Mouse (Mus musculus) kidney, embryonic 14.5 days (tissue): ENCODE measurements around the gene Desi1. TPM values are rescaled to one million over a fixed set of nuclear protein-coding genes. Genes with fewer than 3 reads are reported as not detected.
"Not testable (repeated sequence)": the region's sequence is repeated elsewhere in the genome, so short reads cannot be mapped to it uniquely, and the experiment has no call there.

ENCODE experiments used
- ATAC-seq: fragments of 200-750 bp; cut with Nextera tagmentation; 2 replicates; pipeline ENCODE4 v1.8.0; 2017; ENCODE audit warnings: moderate number of reproducible peaks, mild to moderate bottlenecking, moderate TSS enrichment, moderate library complexity; ENCODE audit not compliant: low FRiP score, low TSS enrichment
- H3K27ac ChIP-seq: fragments of 300-500 bp; sonication (generic); 2 replicates; pipeline ENCODE4 v1.5.1; 2014; ENCODE audit warnings: low read depth, mild to moderate bottlenecking, low read length, moderate library complexity, mixed read lengths
- H3K27me3 ChIP-seq: fragments of 300-500 bp; sonication (generic); 2 replicates; pipeline ENCODE4 v1.6.1; 2014; ENCODE audit warnings: mild to moderate bottlenecking, low read length; ENCODE audit not compliant: control insufficient read depth, insufficient read depth
- H3K36me3 ChIP-seq: fragments of 300-500 bp; sonication (generic); 2 replicates; pipeline ENCODE4 v1.6.1; 2014; ENCODE audit warnings: low read length, mixed read lengths; ENCODE audit not compliant: control insufficient read depth, insufficient read depth
- H3K4me1 ChIP-seq: fragments of 300-500 bp; sonication (generic); 2 replicates; pipeline ENCODE4 v1.6.1; 2014; ENCODE audit warnings: low read length, mixed read lengths; ENCODE audit not compliant: control insufficient read depth, insufficient read depth
- H3K4me2 ChIP-seq: fragments of 300-500 bp; sonication (generic); replicated peaks from 2 replicates; pipeline ENCODE4 v1.6.1; 2014; ENCODE audit warnings: low read depth, mild to moderate bottlenecking, low read length
- H3K4me3 ChIP-seq: fragments of 300-500 bp; sonication (generic); 2 replicates; pipeline ENCODE4 v1.5.1; 2014; ENCODE audit warnings: mild to moderate bottlenecking, low read length
- H3K9ac ChIP-seq: fragments of 300-500 bp; sonication (generic); 2 replicates; pipeline ENCODE4 v1.6.1; 2014; ENCODE audit warnings: low read depth, mild to moderate bottlenecking, low read length, moderate library complexity
- H3K9me3 ChIP-seq: fragments of 300-500 bp; sonication (generic); 2 replicates; pipeline ENCODE4 v1.6.1; 2016; ENCODE audit warnings: low read length; ENCODE audit not compliant: control insufficient read depth
- WGBS: fragments of 180-500 bp; shearing (Covaris S2); extraction: QIAGEN DNeasy Blood & Tissue Kit; methylation state at CpG from one replicate; pipeline ENCODE4 v1.1.7; 2014; 5-methylcytosine and 5-hydroxymethylcytosine counted together
- polyA plus RNA-seq: library from polyadenylated mRNA; unstranded; fragments of >200 nt; fragmentation: Nextera tagmentation; extraction: Ambion mirVana; gene quantifications from 2 replicates; pipeline ENCODE4 v1.2.1, GENCODE M21; 2014

Desi1 gene
- polyA plus RNA-seq, 1 experiment from 2014 or later: 33.0 TPM

GRCm38 (mm10) chr15:81982173-81982572 is 51.5 kb downstream of the Desi1 start:
- H3K27me3 ChIP-seq: no peaks in the 10 kb centered on the region
- ATAC-seq: no peak
- H3K4me3 ChIP-seq: no peak overlapping the region
- no peaks in the 10 kb centered on the region for H3K36me3 ChIP-seq
- H3K4me2 ChIP-seq: no peak overlapping the region
- no peak overlapping the region for H3K27ac ChIP-seq
- no peaks in the 10 kb centered on the region for H3K4me1 ChIP-seq
- no peak overlapping the region for H3K9ac ChIP-seq
- 62% methylated on average over 1 of the region's 1 CpGs for WGBS
- no peaks in the 10 kb centered on the region for H3K9me3 ChIP-seq

- 95% methylated on average over 23 of the region's 23 CpGs for WGBS
- Histone ChIP-seq H3K27ac (no peak within 1 kb of the TSS), H3K36me3 (no peaks in the 10 kb centered on the region), H3K4me3 (no peak within 1 kb of the TSS), H3K9ac (no peak within 1 kb of the TSS), H3K9me3 (no peaks in the 10 kb centered on the region), H3K4me1 (no peaks in the 10 kb centered on the region), H3K27me3 (no peaks in the 10 kb centered on the region), H3K4me2 (no peak within 1 kb of the TSS)
- ATAC-seq: no peak
Observed at GRCm38 (mm10) chr15:81980321-81980720, 53.3 kb downstream of the Desi1 start, which contains the start of gene 1700029P11Rik. Gene 1700029P11Rik (plus strand): TSS chr15:81980540.

DNA sequence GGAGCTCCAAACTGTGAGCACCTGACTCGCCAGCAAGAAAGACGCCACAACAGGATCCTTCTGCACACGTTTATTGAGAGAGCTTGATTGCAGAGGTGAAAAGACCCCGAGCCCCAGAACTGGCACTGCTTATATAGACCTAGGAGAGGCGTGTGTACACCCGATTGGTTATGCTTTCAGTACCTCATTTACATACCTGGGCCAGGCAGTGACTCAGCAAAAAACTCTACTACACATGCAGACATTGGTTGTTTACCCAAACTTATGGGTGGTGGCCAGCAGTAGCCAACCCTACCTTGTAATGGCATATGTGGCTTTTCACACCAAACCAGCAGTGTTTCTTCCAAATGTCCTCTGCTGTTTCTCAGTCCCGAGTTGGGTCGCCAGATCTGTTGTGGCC is 58.5 kb downstream of the Desi1 start:
- not testable (repeated sequence) for H3K9ac ChIP-seq, ATAC-seq
- WGBS: 95% methylated on average over 8 of the region's 8 CpGs

DNA sequence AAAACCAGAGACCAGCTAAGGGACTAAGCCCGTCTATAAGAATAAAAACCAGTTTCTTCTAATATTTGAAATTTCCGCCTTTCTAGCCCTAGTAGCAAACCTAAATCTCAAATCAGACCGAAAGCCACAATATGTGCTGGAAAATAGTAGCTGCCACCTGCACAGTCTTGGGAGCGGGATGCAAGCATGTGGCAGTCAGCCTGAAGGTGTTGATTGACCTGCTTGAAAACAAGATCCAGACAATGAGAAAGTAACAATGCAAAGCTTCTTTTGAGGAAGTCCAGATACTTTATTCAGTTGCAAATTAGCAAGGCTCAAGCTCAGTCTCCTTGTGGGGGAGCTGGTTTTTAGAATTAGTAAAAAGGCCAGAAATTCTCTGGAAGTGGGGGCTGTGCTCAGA is 63.2 kb downstream of the Desi1 start:
- H3K4me3 ChIP-seq, H3K9ac ChIP-seq, H3K4me2 ChIP-seq, H3K27me3 ChIP-seq, ATAC-seq, H3K36me3 ChIP-seq, H3K9me3 ChIP-seq, H3K4me1 ChIP-seq, H3K27ac ChIP-seq: not testable (repeated sequence)
- 92% methylated on average over 4 of the region's 4 CpGs for WGBS

More for the DNA sequence above, 58.5 kb downstream of the Desi1 start:
- H3K4me2 ChIP-seq, H3K4me1 ChIP-seq, H3K36me3 ChIP-seq, H3K27ac ChIP-seq, H3K9me3 ChIP-seq, H3K27me3 ChIP-seq, H3K4me3 ChIP-seq: not testable (repeated sequence)

DNA sequence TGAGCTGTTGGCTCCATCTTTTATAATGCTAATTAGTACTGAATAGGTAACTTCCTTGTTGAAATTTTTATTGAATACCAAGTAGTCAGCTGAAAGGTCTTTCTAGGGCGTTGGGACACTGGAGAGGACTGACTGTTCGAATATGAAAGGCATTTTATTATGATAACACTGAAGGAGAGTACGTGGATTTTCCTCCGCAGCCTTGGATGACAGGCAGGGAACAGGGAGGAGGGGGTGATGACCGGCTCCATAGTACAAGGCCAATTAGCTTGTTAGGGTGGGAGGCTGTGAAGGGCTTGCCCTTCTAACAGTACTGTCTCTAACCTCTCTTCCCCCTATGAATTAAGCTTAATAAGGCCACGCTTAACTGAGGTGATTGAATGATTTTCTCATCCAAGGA is 64.0 kb downstream of the Desi1 start:
- not testable (repeated sequence) for H3K27ac ChIP-seq, H3K4me1 ChIP-seq, ATAC-seq, H3K27me3 ChIP-seq, H3K36me3 ChIP-seq, H3K4me3 ChIP-seq, H3K9me3 ChIP-seq, H3K9ac ChIP-seq, H3K4me2 ChIP-seq
- WGBS: 75% methylated on average over 6 of the region's 6 CpGs

DNA sequence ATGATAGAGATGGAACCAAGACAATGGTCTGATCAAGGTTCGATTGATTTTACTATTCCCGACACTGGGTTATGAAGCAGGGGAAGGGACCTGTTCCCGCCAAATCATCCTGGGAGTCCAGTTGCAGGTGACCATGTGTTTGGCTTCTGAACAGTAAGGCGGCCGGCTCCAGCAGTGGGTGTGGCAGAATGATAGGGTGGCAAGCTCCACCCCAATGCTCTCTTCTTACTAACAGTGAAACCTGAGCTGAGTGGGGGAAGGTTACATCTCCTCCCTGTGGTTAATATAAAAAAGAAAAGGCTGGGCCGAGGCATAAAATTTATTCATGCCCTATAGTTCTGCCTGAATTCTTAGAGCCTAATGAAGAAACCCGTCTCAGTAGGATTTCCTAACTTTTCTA is 64.5 kb downstream of the Desi1 start:
- Histone ChIP-seq H3K4me1 (no peaks in the 10 kb centered on the region), H3K27me3 (no peaks in the 10 kb centered on the region), H3K4me3 (no peak overlapping the region), H3K9me3 (peaks cover 8% of the 10 kb centered on the region), H3K36me3 (no peaks in the 10 kb centered on the region), H3K9ac (no peak overlapping the region), H3K27ac (no peak overlapping the region), H3K4me2 (no peak overlapping the region)
- no peak for ATAC-seq
- 52% methylated on average over 7 of the region's 7 CpGs for WGBS

DNA sequence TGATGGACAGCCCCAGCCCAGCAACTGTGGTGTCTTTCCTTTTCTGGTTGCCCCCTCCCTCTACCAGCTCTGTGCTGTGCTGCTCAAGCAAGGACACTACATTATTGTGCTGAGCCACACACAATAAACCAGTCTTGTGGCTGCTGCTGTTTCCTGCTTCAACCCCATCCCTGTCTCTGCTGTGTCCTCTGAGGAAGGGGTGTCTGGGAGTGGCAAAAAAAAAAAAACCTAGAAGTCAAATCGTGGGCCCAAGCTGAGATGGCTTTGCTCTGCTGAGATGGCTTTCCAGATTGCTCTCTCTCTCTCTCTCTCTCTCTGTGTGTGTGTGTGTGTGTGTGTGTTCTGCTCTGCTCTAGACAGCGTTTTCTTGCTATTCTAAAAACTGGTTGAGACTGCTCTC is 65.2 kb downstream of the Desi1 start:
- ATAC-seq: no peak
- WGBS: 48% methylated on average over 2 of the region's 2 CpGs
- Histone ChIP-seq H3K27ac (no peak overlapping the region), H3K4me2 (no peak overlapping the region), H3K4me3 (no peak overlapping the region), H3K4me1 (no peaks in the 10 kb centered on the region), H3K9ac (no peak overlapping the region), H3K9me3 (peaks cover 8% of the 10 kb centered on the region), H3K36me3 (no peaks in the 10 kb centered on the region), H3K27me3 (no peaks in the 10 kb centered on the region)

- H3K27me3 ChIP-seq: no peaks in the 10 kb centered on the region
- no peak overlapping the region for H3K4me3 ChIP-seq
- H3K9ac ChIP-seq: no peak overlapping the region
- 86% methylated on average over 5 of the region's 5 CpGs for WGBS
- H3K27ac ChIP-seq: no peak overlapping the region
- H3K4me1 ChIP-seq: no peaks in the 10 kb centered on the region
- no peak for ATAC-seq
- H3K9me3 ChIP-seq: peaks cover 5% of the 10 kb centered on the region
- no peak overlapping the region for H3K4me2 ChIP-seq
- no peaks in the 10 kb centered on the region for H3K36me3 ChIP-seq
Observed at GRCm38 (mm10) chr15:81967821-81968220, 65.8 kb downstream of the Desi1 start.

DNA sequence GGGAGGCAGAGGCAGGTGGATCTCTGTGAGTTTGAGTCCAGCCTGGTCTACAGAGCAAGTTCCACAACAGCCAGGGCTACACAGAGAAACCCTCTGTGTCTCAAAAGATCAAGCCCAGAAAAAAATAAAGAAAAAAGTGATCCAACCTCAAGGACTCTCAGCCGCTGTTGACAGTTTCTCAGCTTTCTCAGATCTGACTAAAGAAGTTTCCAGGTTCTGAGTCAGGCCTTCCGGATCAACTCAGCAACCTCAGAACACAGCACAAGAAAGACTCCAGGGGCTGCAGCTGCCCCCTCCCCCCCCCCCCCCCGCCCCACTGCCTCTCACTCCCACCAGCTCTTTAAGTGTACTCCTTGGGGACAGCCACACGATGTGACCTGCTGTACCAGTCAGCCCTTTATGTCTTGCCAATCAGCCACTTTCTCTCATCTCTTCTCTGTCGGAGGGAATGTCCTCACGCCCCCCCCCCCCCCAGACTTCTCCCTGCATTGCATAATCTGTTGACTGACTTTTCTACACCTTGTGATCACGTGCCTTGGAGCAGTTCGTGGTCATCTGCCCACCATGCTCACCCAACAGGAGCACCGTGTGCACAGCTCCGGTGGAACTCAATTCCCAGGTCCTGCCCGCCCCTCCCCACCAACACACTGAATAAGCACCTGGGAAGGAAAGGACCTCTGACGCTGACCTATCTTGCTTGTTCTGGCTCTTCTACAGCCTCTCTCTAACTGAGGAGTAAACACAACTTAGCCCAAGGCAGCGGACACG is 67.4 kb downstream of the Desi1 start:
- H3K27ac ChIP-seq: no peak overlapping the region
- no peak overlapping the region for H3K9ac ChIP-seq
- 80% methylated on average over 13 of the region's 14 CpGs for WGBS
- no peak overlapping the region for H3K4me3 ChIP-seq
- H3K4me1 ChIP-seq: no peaks in the 10 kb centered on the region
- no peaks in the 10 kb centered on the region for H3K9me3 ChIP-seq
- no peaks in the 10 kb centered on the region for H3K36me3 ChIP-seq
- no peaks in the 10 kb centered on the region for H3K27me3 ChIP-seq
- H3K4me2 ChIP-seq: no peak overlapping the region
- ATAC-seq: no peak; the same call in 1 of the 2 replicates
